Mouse (Mus musculus): Measurements from ENCODE around the gene Irf2.

DNA sequence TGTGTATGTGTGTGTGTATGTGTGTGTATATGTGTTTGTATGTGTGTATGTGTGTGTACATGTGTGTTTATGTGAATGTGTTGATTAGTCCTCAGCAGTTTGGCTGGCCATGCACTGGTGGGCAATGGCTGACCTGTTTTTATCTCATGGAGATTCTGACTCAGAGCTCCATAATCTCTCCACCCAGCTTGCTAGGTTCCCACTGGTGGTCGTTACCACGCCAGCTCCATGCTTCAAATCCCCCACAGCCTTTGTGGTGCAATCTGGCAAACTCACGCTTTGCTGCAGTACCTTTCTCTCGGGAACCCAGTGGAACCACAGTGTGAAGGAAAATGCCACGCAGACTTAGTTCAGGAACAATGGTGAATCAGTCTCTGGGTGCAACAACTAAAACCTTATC lies 54.8 kb downstream of the Irf2 start:
- TF ChIP-seq GATA1 (IDR thresholded peaks at IDR 0.05; ENCODE audit: borderline replicate concordance, low read length) = no peak
- TF ChIP-seq FLI1 (IDR thresholded peaks at IDR 0.05; ENCODE audit: low read length) = no peak
